Mouse (Mus musculus) megakaryocyte, adult 5-6 weeks (primary cell): ENCODE results near the gene Rnf225. TPM values are rescaled to one million over a fixed set of nuclear protein-coding genes. Genes with fewer than 3 reads are reported as not detected.
A peak's percentile ranks its signal among the peaks of the same experiment; 100 is the strongest.
"Not testable (repeated sequence)": the region's sequence is repeated elsewhere in the genome, so short reads cannot be mapped to it uniquely, and the experiment has no call there.

ENCODE experiments used
- ATAC-seq: 2 replicates; pipeline ENCODE4 v1.8.0; 2016; ENCODE audit warnings: mild to moderate bottlenecking, inconsistent platforms; ENCODE audit not compliant: poor library complexity, severe bottlenecking
- total RNA-seq, 2 experiments: library from RNA; stranded (forward) in 1 of 2; stranded (reverse) in 1 of 2; fragments of 153-499, 151-499 nt in 1 of 2; fragments of 221-1000, 200-1000 nt in 1 of 2; gene quantifications; 2 replicates each; pipeline versions ENCODE4 v1.2.3 to v1.2.4; 2015 to 2017

The Rnf225 gene
- 0.07 and 0.14 TPM in 2 replicates for total RNA-seq (2015)
- total RNA-seq (2017): 0.04 and 0.15 TPM in 2 replicates

DNA sequence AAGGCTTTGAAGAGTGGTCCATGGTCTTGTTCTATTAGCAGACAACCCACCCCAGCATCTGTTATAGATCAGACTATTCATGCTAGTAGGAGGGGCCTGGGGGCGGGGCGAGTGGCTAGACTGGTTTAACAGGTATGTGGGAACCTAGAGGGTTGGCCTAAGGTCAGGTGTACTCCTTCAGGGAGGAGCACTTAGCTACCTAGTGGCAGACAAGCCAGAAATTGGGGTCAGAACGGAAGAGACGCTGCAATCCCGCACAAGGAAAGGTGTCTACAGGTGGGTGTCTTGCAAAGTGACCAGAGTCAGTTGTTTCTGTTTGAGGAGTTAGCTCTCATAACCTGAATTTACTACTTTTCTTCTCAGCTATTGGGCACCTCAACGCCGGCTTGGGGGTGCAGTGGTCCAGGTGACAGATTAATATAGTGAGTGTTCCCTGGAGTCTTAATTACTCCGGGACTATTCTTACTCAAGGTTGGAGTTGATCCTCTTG is at the start of gene Rnf225:
TSS of gene Rnf225 (plus strand) at position 226 of the 490 bp plus-strand sequence.
- ATAC-seq: no peak

DNA sequence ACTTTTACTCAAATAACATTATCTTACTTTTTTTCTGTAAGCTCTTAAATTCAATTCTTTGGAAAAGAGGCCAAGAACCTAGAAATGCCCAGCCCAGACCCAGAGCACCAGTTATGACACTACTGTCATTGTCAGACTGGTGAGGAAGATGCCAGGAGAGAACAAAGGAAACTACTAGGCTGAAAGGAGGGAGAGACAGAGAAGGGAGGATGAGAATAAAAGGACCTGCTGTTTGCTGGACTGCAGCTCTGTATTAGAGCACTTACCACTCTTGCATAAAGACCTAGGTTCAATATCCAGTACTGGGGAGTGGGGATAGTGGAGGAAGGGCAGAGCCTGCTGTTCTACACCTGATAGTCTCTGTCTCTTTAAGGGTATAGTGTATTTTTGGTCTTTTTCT is 47.2 kb upstream of the Rnf225 start:
- no peak for ATAC-seq

DNA sequence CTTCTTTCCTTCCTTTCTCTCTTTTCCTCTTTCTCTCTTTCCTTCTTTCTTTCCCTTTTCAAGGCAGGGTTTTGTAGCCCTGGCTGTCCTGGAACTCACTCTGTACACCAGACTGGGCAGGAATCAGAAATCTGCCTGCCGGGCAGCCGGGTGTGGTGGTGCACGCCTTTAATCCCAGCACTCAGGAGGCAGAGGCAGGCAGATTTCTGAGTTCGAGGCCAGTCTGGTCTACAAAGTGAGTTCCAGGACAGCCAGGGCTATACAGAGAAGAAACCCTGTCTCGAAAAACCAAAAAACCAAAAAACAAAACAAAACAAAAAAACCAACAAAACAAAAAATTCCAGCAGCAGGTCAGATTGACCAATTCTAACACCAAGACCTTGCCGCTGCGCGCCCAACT is 46.7 kb upstream of the Rnf225 start:
- ATAC-seq: not testable (repeated sequence)

DNA sequence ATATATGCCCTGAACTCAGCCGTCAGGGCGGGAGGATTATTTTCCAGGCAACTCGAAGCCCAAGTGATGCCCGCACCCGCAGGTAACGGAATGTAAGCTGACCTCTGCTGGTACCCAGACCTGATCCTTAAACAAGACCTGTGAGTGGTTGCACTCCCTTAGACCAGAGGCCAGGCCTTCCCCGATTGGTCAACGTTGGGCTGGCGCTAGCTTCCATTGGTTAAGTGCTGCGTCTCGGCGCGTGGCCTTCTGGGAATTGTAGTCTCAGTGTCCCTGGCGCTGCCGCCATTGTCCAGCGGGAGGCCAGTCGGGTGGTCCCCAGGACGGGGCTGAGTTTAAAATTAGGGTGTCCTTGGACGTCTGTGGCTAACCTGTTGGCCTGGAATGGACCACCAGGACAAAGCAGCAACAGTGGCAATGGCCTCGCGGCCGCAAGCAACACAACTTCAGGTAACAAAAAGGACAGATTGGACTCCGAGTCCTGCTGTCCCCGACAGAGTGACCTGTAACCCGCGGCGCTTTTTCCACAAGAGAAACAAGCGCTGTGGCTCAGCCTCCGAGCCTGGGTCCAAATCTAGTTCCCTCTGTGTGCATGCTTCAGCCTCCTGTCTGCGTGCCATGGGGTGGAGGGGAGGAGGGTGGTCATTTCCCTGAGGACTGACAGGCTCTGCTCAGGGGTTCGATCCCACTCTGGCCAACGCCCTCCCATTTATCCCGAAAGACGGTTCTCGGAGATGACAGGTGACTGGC is 46.1 kb upstream of the Rnf225 start, which contains the start of gene Zfp128:
TSS of gene Zfp128 (plus strand) at position 267 of the 750 bp plus-strand sequence.
- peak; percentile 100 for ATAC-seq

DNA sequence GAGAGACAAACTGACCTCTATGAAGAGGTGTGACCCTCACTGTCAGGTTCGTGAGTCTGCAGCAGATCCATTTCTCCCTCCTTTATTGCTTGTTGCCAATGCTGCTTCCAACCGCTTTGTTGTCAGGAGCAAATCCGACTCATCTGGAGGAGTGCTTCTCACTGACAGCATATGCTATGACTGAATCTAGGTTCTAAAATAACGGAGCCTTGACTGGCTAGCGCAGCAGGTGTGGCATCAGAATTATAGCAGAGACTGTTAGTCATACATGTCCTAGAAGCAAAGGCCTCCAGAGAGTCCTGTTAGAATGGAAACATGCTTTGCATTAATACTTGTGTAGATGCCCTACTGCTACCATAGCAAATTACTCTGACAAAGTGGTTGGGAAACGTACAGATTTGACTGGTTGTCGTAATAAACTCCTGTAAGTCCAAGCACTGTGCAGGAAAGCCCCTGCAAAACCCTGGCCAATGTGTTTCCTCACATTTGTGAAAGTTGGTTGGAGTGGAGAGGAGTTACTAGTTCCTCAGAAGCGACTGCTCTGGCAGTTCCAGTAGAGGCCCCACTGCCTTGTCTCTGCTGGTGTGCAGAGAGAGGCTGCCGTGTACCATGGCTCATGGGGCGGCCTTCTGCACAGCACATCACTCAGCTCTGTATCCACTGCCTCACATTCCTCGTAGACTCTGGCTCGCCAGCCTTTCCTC is 40.5 kb upstream of the Rnf225 start:
- peak; percentile 45; the same call in 1 of the 2 replicates for ATAC-seq

DNA sequence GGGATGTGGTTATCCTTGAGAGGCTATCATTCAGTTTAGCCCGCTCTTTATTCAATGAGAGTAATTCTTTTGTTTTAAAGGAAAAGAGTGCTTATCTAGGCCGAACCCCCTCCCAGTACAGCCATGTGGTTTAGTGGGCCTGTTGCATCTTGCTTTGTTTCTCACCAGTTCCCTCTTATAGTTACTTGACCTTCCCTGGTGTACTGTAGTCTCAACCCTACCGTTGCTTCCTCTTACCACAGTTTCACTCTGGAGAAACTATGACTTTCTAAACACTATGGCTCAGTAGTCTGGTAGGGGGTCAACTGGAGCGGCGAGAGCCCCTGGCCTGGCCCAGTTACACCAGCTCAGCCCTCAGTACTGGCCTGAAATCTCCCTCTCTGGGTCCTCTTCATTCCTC is 39.6 kb upstream of the Rnf225 start:
- peak; percentile 88 for ATAC-seq

DNA sequence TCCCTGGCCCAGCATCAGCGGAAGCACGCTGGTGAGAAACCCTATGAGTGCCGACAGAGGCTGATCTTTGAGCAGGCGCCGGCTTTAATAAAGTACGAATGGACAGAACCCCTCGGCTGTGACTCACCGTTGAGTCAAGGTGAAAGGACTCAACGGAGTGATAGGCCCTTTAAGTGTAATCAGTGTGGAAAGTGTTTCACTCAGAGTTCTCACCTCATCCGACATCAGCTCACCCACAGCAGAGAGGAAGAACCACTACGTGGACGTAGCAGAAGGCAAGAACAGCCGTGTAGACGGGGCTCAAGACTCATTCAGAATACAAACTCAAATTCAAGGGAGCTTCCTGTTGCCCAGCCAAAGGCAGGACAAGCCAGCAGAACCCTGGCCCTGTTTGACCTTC is 36.3 kb upstream of the Rnf225 start:
- ATAC-seq: 0 out of 2 replicates have a peak, but pooled peaks have one; percentile 2

DNA sequence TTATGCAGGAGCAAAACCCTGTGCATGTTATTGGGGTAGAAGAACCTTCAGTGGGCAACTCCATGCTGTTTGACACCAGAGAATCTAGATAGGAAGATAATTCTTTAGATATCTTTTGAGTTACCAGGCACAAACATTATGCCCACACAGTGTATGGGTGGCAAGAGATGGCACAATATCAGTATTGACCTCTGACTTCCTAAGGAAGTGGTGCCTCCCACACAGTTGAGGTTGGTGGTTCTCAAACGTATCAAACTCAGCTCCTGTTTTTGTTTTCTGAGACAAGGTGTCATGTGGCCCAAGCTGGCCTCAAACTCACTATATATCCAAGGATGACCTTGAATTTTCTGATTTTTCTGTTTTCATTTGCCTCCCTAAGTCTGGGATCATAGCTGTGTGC is 35.9 kb upstream of the Rnf225 start:
- ATAC-seq: peak; percentile 53

DNA sequence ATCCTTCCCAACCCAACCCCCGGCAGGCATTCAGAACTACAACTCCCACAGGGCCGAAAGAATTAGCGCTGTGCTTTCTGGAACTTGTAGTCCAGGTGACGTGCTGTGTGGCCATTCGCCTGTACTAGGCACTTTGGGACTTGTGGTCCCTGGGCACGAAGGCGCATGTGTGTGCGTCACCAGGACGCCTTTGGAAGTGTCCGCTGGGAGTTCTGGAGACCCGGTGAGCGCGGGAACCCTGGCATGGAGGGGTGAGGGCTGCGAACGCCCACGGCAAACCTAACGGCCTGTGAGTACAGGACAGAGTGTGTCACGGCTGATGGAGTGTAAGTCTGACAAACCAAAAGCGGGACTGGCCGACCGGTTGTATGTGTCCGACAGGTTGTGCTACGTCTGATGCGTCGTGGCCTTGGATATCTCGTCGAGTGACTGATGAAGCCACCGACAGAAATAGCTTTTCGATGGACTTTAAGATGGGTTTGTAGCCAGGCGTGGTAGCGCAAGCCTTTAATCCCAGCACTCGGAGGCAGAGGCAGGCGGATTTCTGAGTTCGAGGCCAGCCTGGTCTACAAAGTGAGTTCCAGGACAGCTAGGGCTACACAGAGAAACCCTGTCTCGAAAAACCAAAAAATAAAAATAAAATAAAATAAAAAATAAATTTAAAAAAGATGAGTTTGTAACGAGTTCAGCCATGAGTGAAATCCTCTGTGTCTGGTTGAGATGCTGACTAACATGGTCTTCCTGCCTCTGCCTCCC is 29.4 kb upstream of the Rnf225 start, which contains the start of gene Zscan22:
TSS of gene Zscan22 (plus strand) at position 161 of the 756 bp plus-strand sequence.
- peak; percentile 100 for ATAC-seq

DNA sequence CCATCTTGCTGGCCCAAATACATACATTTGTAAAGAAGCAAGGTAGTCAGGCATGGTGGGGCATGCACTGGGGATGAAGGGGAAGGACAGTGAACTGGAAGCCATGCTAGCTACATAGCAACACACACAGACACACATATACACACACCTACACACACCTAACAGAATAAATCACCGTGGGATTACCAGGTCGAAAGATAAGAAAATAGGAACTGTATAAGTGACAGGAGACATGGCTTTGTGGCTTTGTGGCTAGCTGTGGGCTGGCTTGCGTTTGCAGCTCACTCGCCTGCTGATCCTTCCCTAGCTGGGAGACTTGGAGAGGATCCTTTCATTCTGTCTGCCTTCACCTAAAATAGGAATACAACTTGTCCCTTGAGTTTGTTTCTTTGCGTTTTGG is 25.7 kb upstream of the Rnf225 start:
- ATAC-seq: no peak

DNA sequence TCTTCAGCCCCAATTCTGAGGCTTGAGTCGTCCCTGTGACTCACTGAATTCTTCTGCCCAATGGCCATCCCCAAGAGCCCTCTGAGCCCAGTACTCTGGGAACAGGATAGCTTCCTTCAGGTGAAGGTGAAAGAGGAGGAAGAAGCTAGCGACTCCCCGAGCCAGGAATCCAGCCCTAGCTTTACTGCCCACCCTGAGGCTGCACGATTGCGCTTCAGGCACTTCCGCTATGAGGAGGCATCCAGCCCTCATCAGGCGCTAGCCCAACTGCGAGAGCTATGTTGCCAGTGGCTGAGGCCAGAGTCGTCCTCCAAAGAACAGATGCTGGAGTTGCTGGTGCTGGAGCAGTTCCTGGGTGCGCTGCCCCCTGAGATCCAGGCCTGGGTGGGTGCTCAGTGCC is 23.6 kb upstream of the Rnf225 start:
- ATAC-seq: peak; percentile 93

DNA sequence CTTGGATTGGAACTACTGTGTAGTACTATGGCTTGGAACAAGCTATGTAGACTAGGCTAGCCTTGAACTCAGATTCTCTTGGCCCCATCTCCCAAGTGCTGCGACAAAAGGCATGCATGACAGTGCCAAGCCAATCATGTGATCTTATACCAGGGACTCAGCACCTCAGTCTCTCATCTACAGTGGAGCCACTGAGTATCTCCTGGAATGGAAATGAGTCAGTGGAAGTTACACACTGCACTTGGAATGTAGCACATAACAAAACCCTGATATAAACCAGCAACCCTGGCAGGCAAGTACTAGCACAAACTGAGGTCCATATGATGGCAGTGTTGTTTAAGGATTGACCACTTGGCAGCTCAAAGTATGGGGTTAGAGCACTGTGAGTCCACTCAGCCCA is 22.1 kb upstream of the Rnf225 start:
- no peak for ATAC-seq

DNA sequence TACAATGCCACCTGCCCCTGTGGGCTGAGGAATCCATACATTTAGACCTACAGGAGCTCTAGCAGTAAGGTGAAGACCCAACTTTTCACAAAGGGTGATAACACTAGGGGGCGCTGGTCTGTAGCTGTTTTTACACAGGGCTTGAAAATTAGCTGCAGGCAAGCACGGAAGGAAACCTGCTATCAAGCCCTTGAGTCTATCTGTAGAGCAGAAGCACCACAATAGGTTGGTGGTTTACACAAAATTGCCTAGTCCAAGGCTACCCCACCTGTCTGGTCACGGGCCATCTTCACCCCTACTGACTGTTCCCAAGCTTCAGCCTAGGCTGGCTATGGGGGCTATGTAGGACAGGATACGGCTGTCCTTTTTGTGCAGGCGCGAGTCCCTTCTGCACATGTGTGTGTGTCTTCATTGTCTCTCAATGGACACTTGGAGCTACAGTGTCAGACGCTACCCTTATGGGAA is 17.7 kb upstream of the Rnf225 start:
- peak; percentile 83 for ATAC-seq

DNA sequence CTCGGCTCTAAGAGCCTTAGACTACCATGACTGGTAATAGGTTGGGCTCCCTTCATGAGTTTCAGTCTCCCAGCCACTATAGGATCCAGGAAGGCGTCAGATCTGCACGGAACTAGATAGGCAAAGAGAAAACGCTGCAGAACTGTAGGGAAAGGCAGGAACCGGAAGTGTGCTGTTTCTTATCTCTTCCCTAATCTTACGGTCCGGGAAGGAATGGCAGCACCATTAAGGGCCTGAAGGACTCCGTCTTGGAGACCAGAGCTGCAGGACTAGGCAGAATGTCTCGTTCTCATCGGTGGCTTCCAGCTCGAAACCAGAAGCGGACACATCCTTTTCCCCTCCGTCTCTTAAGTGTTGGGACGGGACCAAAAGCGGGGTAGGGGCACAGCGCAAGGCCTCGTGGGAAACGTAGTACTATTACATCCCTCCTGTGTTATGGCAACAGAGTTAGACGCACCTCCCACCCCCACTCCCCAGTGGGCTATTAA is 17.0 kb upstream of the Rnf225 start:
- ATAC-seq: peak; percentile 71

DNA sequence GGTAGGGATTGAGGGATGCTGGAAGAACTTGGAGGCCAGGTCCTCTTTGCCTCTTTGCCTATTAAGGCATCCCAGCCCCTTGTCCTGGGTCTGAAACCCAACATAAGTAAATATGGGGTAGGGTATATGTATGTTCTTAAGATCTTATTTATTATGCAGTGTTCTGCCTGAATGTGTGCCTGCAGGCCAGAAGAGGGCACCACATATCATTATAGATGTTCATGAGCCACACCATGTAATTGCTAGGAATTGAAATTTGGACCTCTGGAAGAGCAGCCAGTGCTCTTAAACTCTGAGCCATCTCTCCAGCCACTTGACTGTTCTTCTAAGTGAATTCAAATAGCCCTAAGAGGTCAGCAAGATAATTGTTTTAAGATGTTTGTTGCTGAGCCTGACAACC is 13.7 kb upstream of the Rnf225 start:
- ATAC-seq: no peak

DNA sequence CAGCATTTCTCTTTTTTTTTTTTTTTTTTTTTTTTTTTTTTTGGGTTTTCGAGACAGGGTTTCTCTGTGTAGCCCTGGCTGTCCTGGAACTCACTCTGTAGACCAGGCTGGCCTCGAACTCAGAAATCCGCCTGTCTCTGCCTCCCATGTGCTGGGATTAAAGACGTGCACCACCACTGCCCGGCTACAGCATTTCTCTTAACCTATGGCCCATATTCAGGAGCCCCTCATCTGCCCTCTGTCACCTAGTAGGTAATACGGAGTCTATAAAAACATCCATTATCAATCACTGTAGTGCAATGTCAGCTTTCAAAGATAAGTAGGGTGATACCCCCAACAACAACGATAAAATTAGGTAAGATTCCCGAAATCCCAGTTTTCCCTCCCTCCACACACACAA is 6.7 kb upstream of the Rnf225 start:
- ATAC-seq: not testable (repeated sequence)

DNA sequence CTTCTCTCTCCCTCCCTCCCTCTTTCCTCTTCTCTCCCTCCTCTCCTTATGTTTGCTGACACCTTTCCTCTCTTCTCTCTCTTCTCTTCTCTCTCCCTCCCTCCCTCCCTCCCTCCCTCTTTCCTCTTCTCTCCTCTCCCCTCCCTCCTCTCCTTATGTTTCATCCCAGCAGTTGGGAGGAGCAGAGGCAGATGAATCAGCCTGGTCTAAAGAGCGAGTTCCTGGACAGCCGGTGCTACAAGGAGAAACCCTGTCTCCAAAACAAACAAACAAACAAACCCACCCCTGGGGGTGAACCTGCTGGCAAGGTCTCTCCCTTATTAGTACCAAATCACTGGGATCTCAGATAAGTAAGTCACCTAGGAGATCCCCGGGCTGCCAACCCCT is 5.9 kb upstream of the Rnf225 start:
- ATAC-seq: no peak

DNA sequence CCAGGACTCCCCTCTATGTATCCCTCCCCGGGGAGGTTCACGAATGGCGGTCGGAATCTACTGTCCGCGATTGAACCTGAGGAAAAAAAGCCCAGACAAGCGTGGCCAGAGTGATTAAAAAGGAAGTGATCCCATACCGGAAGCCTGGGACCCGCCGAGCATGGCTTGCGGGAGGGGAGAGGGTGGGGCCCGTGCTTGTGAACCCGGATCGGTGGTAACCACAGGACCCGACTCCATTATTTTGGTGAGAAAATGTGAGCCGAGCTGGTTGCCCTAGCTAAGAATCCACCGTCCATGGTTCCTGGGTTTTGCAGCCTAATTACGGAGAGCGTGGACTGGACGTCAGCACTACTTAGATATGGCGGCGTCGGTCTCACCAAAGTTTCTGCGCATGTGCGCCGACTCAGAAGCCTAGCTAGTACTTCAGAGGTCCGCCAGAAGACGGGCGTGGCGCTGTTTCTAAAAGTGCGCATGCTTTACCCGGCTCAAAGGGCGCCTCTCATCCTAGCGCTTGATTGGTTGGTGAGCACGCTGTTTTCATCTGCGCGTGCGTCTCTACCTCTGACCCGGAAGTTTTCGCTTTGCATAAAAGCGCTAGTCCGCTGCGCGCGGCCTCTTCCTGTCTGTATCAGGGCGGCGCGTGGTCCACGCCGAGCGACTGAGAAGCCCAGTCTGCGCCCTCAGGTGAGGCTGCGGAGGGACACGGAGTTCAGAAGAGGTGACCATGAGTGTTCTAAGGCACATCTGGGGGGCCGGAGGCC is 5.3 kb upstream of the Rnf225 start, which contains the start of gene Rps5:
TSS of gene Rps5 (plus strand) at position 586 of the 761 bp plus-strand sequence.
- peak; percentile 95 for ATAC-seq

DNA sequence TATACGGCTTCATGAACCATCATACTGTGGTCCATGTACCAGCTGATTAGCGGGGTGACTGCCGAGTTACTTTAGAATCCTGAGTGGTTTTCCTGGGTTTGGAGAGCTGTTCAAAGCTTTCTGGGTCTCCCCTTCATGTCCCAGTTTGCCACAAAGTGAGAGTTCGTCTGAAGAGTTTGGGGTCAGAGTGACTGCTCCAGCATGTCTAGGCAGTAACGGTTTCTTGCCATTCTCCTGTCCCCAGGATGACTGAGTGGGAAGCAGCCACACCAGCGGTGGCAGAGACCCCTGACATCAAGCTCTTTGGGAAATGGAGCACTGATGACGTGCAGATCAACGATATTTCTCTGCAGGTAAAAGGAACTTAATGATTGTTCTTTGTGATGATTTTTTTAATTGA is 4.5 kb upstream of the Rnf225 start:
- ATAC-seq: no peak

DNA sequence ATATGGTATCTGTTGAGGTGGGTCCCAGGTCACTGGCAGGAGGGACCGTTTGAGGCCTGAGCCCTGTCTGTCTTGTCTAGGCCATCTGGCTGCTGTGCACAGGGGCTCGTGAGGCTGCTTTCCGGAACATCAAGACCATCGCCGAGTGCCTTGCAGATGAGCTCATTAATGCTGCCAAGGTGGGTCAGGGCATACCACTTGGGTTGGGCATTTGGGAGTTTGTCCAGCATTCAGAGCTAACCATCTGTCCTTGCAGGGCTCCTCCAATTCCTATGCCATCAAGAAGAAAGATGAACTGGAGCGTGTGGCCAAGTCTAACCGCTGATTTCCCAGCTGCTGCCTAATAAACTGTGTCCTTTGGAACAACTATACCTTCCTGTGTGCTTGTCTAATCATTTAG is 900 bp upstream of the Rnf225 start:
- ATAC-seq: no peak
